In genomic region chr5:13405432-13405831, GRCm38 (mm10) we compare ENCODE assay signal across 11 mouse cellular contexts.
DNase-seq lines count a peak whose midpoint lies in the region; ATAC-seq and TF ChIP-seq lines count a peak whose summit lies in the region.
"Had no signal": no experiment of that assay in that cellular context is flagged by ENCODE, and none has a peak within 500 bp of the region (broad histone marks: within the 10 kb centered on the region; RNA-seq: fewer than 3 reads in every experiment).

No protein-coding gene starts in this region.

- H3K4me2 ChIP-seq in forebrain, embryonic 15.5 days (replicated peaks): no peak overlapping the region
- H3K4me2 ChIP-seq: embryonic facial prominence, embryonic 13.5 days; limb, embryonic 15.5 days had no signal

- peak; percentile 86 for TF ChIP-seq CTCF in layer of hippocampus, adult 2 months (conservative IDR thresholded peaks at IDR 0.05)

- DNase-seq in cerebellum, postnatal 14 days: peak; percentile 22 to 42
- no peak for DNase-seq in cerebellum, adult 11 months
- no peak for DNase-seq in layer of hippocampus, adult 2 months (ENCODE audit: low spot score in 2 of 2)
- no peak for DNase-seq in layer of hippocampus, postnatal 10 days (ENCODE audit: low spot score in 2 of 2)
- DNase-seq in Muller cell, postnatal 12 days (ENCODE audit: inconsistent ontology term): peak; percentile 43
- no peak for DNase-seq in thymus, adult 18-20 months
- DNase-seq in gastrocnemius, adult 8-10 months (ENCODE audit: low spot score in 2 of 2): no peak
- DNase-seq: kidney, postnatal 10 days had no signal

- H3K27me3 ChIP-seq in forebrain, embryonic 15.5 days: no peaks in the 10 kb centered on the region
- H3K27me3 ChIP-seq: embryonic facial prominence, embryonic 13.5 days; limb, embryonic 15.5 days had no signal

- no peak overlapping the region for H3K9ac ChIP-seq in forebrain, embryonic 15.5 days (replicated peaks)
- H3K9ac ChIP-seq: embryonic facial prominence, embryonic 13.5 days; limb, embryonic 15.5 days had no signal

- 10% methylated on average over 1 of the region's 1 CpGs for WGBS in forebrain, embryonic 15.5 days

- H3K36me3 ChIP-seq in forebrain, embryonic 15.5 days: no peaks in the 10 kb centered on the region
- H3K36me3 ChIP-seq: embryonic facial prominence, embryonic 13.5 days; limb, embryonic 15.5 days had no signal

- no peaks in the 10 kb centered on the region for H3K9me3 ChIP-seq in forebrain, embryonic 15.5 days
- H3K9me3 ChIP-seq: embryonic facial prominence, embryonic 13.5 days; limb, embryonic 15.5 days had no signal

- H3K27ac ChIP-seq in layer of hippocampus, adult 2 months: no peak overlapping the region
- no peak overlapping the region for H3K27ac ChIP-seq in forebrain, embryonic 15.5 days (replicated peaks)
- H3K27ac ChIP-seq: embryonic facial prominence, embryonic 13.5 days; limb, embryonic 15.5 days had no signal

- H3K4me3 ChIP-seq in layer of hippocampus, adult 2 months: no peak overlapping the region
- no peak overlapping the region for H3K4me3 ChIP-seq in forebrain, embryonic 15.5 days
- H3K4me3 ChIP-seq: embryonic facial prominence, embryonic 13.5 days; limb, embryonic 15.5 days had no signal

- H3K4me1 ChIP-seq in forebrain, embryonic 15.5 days: peaks cover 5% of the 10 kb centered on the region
- H3K4me1 ChIP-seq: limb, embryonic 15.5 days had no signal

- ATAC-seq in forebrain, embryonic 15.5 days (replicated peaks): peak; percentile 39; the same call in 1 of the 2 replicates

Comparison
In these comparisons a context has a peak if more than half of its experiments do, and no peak if none do; other contexts are left out.
1. DNase-seq: peak in cerebellum, postnatal 14 days (2 of 2) and Muller cell, postnatal 12 days (single experiment); none in cerebellum, adult 11 months (single experiment), layer of hippocampus, adult 2 months (0 of 2), layer of hippocampus, postnatal 10 days (0 of 2), thymus, adult 18-20 months (0 of 2) and gastrocnemius, adult 8-10 months (0 of 2).